Mouse (Mus musculus): ENCODE measurements around the gene Opcml.
A peak's percentile ranks its signal among the peaks of the same experiment; 100 is the strongest.

Gene Opcml

GRCm38 (mm10) chr9:28618186-28618892 lies 827.8 kb downstream of the Opcml start:
- DNase-seq (ENCODE audit: low read depth, low spot score), result no peak

- DNase-seq (ENCODE audit: low read depth, low spot score), result no peak
Measured at GRCm38 (mm10) chr9:28621939-28622338, 831.4 kb downstream of the Opcml start.

- DNase-seq (ENCODE audit: low read depth, low spot score), result no peak
Measured at GRCm38 (mm10) chr9:28624870-28625269, 834.3 kb downstream of the Opcml start.

GRCm38 (mm10) chr9:28642766-28643165 lies 852.2 kb downstream of the Opcml start:
- DNase-seq (ENCODE audit: low read depth, low spot score), result no peak

DNA sequence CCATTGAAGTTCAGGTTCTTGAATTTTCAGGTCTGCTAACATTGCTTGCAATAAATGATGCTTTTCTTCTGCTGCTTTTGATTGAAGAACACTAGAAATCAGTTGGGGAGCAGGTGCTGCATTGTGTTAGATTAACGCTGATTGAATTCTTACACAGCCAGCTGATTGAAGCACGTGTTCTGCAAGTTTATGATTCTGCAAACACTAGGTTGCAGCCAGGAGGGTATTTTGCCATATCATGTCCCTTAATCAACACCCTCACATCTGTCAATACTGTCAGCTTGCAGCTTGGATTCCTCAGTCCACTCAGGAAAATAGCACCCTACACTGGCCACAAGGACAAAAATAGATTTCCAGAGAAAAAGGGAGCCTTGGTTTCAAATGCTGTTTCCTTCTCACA lies 853.5 kb downstream of the Opcml start:
- DNase-seq (ENCODE audit: low read depth, low spot score), result no peak

- DNase-seq (ENCODE audit: low read depth, low spot score), result no peak
Measured at GRCm38 (mm10) chr9:28650089-28650488, 859.5 kb downstream of the Opcml start.

DNA sequence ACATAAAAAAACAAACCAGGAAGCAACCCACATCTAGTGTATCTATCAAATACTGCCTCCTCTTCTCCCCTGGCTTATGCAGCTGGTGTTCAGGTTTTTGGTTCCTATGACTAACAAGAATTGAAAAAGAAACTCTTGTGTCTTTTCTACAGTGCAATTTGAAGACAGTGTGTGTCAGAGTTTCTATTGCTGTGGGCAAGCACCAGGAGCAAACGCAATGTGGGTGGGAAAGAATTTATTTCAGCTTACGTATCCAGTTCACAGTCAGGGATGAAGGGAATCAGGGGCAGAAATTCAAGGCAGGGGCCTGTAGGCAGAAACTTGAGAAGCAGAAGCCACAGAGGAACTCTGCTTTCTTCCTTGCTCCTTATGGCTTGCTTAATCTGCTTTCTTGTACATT lies 869.4 kb downstream of the Opcml start:
- DNase-seq (ENCODE audit: low read depth, low spot score), result no peak

DNA sequence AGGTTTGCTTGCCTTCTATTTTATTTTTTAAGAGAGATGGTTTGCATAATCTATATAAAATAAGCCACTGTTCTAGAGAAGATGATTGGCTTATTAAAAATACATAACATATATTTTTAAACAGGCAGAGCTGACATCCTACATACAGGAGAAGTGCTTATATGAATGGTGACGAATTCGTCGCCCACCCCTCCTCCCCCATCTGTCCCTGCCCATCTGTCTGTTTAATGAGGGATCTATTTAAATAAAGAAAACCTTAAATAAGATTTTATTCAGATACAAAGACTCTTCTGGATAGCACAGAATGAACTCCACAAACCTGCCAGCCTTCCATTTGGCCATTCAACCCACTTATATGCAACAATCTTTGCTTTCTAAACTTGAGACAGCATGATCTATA lies 872.3 kb downstream of the Opcml start:
- DNase-seq (ENCODE audit: low read depth, low spot score), result no peak

- DNase-seq (ENCODE audit: low read depth, low spot score), result no peak
Measured at GRCm38 (mm10) chr9:28680309-28680708, 889.7 kb downstream of the Opcml start.

DNA sequence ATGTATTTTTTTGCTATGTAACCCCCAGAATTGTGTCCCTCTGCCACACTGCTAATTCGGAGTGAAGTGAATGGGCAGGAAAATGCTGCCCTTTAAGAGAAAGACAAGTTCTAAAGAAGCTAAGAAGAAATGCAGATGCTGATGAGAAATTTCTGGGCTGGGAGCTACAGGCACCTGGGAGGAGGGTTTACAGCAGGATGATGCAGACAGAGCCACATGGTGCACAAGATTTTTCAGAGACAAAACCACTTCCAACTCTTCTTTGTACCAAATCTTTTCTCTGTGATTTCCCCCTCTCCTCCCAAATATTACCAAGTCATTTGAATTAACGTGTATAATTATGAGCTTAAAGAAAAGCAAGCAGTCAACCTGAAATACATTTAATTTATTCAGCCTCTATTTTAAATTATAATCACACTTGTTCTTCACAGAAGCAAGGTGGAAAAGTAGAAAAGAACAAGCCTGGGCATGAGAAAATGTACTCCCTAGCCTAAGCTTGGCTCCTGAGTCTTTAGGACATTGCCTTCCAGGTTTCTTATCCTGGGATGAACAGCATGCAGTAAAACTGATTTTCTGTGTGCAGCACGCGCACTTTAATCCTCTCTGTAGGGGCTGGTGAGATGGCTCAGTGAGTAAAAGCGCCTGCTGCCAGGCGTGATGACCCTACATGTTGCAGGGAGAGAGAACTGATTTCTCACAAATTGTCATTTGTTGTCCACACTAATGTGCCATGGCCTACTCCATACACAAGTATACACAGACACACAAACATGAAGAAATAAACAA lies 890.9 kb downstream of the Opcml start:
- no peak for DNase-seq (ENCODE audit: low read depth, low spot score)

DNA sequence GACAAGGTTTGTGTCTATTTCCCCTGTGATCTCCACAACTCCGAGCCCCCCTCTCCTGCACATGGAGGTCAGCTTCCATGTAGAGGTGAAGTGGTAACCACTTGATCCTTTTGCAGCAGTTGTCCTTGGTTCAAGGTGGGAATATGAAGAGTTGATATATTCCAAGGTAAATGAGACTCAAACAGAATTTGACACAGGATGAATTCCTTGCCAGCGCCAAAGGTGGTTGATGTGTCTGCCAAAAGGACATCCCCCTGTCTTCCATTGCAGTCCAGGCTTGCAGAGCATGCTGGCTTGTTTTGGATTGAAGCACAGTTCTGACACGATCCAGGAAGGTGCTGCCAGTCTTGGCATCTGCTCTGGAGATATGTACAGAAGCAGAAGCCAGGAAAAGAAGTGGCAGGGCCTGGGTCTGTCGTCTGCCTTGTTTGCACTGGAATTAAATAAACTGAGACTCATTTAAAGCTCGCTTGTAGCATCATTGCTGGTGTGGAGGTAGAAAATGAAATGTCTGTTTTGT lies 893.4 kb downstream of the Opcml start:
- no peak for DNase-seq (ENCODE audit: low read depth, low spot score)

DNA sequence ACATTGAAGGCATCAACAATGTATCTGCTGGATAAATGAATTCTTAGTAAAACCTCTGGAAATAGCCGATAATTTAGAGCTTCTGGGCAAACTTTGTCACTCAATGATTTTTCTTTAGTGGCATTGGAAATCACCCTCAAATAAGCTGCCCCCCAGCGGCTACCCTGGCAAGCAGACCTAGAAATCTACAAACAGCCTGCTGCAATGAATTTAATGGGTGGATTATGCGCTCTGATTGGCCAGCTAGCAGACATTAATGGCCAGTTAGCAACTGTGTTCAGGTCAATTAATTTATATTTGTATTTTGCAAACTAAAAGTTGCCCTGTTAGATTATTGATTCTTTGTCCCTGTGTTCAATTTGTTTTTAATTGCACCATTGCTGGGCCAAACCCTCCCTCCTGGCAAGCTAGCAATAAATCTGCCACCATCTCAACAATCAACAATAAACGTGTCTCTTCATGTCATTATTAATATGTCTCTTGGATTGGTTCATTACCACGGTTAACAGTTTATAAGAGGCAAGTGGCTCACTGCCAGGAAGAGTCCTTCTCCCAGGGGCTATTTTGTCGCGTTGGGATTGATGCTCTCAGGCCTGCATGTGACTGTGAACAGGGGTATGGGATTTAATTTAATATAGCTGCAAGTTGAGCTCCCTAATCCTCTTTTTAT lies 896.5 kb downstream of the Opcml start:
- no peak for DNase-seq (ENCODE audit: low read depth, low spot score)

DNA sequence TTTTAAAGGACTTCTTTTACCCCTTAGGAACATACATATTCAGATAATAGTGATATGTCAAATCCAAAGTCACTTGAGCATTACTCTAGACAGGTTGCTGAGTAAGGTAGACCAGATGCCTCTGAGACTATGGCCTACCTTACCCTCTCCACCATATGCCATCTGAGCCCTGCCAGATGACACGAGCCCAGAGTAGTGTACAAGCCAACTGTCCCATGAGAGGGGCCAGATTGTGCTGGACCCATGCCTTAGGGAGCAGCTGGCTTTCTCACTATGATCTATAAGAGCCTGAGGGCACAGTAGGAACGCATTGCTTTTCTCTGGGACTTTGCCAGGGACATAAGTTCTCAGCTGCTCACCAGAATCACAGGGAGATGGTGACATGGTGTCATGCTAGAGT lies 899.6 kb downstream of the Opcml start:
- DNase-seq (ENCODE audit: low read depth, low spot score), result no peak

DNA sequence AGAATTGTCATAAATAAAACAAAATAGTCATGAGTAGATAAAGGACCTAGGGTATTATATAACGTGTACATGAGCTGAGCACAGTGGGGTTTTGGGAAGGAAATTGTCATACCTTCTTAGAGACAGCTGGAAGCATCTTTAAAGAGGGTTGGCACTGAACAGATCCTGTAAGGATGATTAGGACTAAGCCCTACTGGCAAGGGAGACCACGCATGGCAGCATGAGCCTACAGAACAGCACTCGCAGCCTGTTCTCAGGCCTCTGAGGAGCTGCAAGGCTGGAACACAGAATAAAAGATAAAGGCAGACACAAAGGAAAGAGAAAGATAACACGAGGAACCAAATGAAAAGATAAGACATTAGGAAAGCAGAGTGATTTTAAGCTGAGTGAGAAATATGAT lies 915.2 kb downstream of the Opcml start:
- no peak for DNase-seq (ENCODE audit: low read depth, low spot score)

GRCm38 (mm10) chr9:28714544-28714943 lies 924.0 kb downstream of the Opcml start:
- no peak for DNase-seq (ENCODE audit: low read depth, low spot score)

GRCm38 (mm10) chr9:28720186-28720585 lies 929.6 kb downstream of the Opcml start:
- DNase-seq (ENCODE audit: low read depth, low spot score), result no peak

GRCm38 (mm10) chr9:28731811-28732602 lies 941.4 kb downstream of the Opcml start:
- no peak for DNase-seq (ENCODE audit: low read depth, low spot score)

DNA sequence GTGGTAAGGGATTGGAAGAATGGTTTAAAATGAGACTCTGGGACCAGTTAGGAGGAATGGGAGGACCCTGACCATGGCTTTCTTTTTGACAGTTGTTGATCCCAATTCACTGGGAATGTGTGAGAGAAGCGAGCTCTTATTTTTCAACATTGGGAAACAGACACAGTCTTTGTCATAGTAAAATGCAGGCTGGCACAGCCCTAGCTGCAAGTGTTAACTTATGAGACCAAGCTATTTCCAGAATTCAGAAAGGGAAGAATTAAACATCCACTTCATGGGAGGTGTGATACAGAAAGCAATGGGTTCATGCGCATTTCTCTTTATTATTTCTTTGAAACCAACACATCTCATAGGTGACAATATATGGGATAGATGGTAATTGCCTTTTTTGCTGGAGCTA lies 947.4 kb downstream of the Opcml start:
- DNase-seq (ENCODE audit: low read depth, low spot score), result no peak

DNA sequence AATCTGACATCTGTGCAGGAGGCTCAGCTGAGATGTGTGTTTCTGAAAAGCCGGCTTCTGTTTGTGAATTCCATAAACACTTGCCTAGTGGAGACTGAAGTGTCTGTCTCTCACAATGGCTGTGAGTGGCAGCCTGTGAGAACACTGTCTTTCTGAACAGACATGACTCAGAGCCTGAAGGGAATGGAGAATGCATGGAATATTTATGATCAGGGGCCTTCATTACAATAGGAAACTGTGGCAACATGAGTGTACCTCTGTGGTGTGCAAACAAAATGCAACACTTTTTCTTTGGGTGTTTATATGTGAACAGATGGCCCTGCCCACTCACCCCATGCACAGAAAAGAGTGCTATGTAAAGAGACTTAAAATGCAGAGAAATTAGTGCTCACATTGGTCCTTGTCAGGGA lies 947.9 kb downstream of the Opcml start:
- no peak for DNase-seq (ENCODE audit: low read depth, low spot score)

- DNase-seq (ENCODE audit: low read depth, low spot score), result no peak
Measured at GRCm38 (mm10) chr9:28744771-28745170, 954.2 kb downstream of the Opcml start.

DNA sequence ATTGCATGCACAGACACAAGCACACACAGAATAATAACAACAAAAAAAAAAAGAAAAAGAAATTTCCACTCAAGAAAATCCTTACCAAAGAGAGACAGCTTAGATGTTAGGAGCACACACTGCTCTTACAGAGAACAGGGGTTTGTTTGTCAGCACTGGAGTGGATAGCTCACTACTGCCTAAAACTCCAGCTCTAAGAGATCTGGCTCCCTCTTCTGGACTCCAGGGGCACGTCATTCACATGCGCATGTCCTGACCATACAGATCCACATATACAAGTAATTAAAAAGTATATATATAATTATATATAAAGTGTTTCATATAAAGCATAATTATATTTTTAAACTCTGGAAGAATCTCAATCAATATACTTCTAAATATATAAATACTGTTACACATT lies 958.3 kb downstream of the Opcml start:
- peak; percentile 61 for DNase-seq (ENCODE audit: low read depth, low spot score)

- no peak for DNase-seq (ENCODE audit: low read depth, low spot score)
Measured at GRCm38 (mm10) chr9:28752908-28753307, 962.3 kb downstream of the Opcml start.
